Mouse (Mus musculus) forebrain, embryonic 16.5 days (tissue): ENCODE measurements at regions not wholly inside any gene's neighbourhood (a gene's known extent, or its start where the extent isn't known, plus 50 kb on each side); places are given as distances from the start of the nearest gene placed in this dataset.

Source experiments
- ATAC-seq: fragments of 200-750 bp; cut with Nextera tagmentation; 2 replicates; pipeline ENCODE4 v1.8.0; 2017; ENCODE audit warnings: mild to moderate bottlenecking, moderate library complexity
- H3K27ac ChIP-seq: fragments of 300-500 bp; sonication (generic); 2 replicates; pipeline ENCODE4 v1.5.1; 2014; ENCODE audit warnings: low read length, control low read depth
- H3K27me3 ChIP-seq: fragments of 300-500 bp; sonication (generic); replicated peaks from 2 replicates; pipeline ENCODE4 v1.6.1; 2014; ENCODE audit warnings: low read length; ENCODE audit not compliant: control insufficient read depth, insufficient read depth
- H3K36me3 ChIP-seq: fragments of 300-500 bp; sonication (generic); 2 replicates; pipeline ENCODE4 v1.6.1; 2014; ENCODE audit not compliant: control insufficient read depth, insufficient read depth
- H3K4me1 ChIP-seq: fragments of 300-500 bp; sonication (generic); replicated peaks from 2 replicates; pipeline ENCODE4 v1.6.1; 2014; ENCODE audit warnings: low read length; ENCODE audit not compliant: control insufficient read depth, insufficient read depth
- H3K4me2 ChIP-seq: fragments of 300-500 bp; sonication (generic); 2 replicates; pipeline ENCODE4 v1.6.1; 2014; ENCODE audit warnings: mild to moderate bottlenecking, low read length, control low read depth
- H3K4me3 ChIP-seq: fragments of 300-500 bp; sonication (generic); replicated peaks from 2 replicates; pipeline ENCODE4 v1.5.1; 2014; ENCODE audit warnings: mild to moderate bottlenecking, low read length, control low read depth
- H3K9ac ChIP-seq: fragments of 300-500 bp; sonication (generic); replicated peaks from 2 replicates; pipeline ENCODE4 v1.6.1; 2014; ENCODE audit warnings: low read depth, low read length, control low read depth
- H3K9me3 ChIP-seq: fragments of 300-500 bp; sonication (generic); 2 replicates; pipeline ENCODE4 v1.6.1; 2016; ENCODE audit warnings: low read length; ENCODE audit not compliant: control insufficient read depth
- WGBS: fragments of 180-500 bp; shearing (Covaris S2); extraction: QIAGEN DNeasy Blood & Tissue Kit; methylation state at CpG from one replicate; pipeline ENCODE4 v1.1.7; 2014; 5-methylcytosine and 5-hydroxymethylcytosine counted together

GRCm38 (mm10) chrX:165767672-165768265 is 402.5 kb upstream of the Gemin8 start:
- Histone ChIP-seq H3K27me3 (no peaks in the 10 kb centered on the region), H3K36me3 (no peaks in the 10 kb centered on the region), H3K27ac (no peak overlapping the region), H3K4me3 (no peak overlapping the region), H3K9me3 (no peaks in the 10 kb centered on the region), H3K9ac (no peak overlapping the region), H3K4me2 (no peak overlapping the region), H3K4me1 (no peaks in the 10 kb centered on the region)
- peak; percentile 68; the same call in 1 of the 2 replicates for ATAC-seq
- WGBS, result 43% methylated on average over 3 of the region's 3 CpGs
